Mouse (Mus musculus) hindbrain, embryonic 16.5 days (tissue): Measurements from ENCODE around the gene Gja10. TPM values are rescaled to one million over a fixed set of nuclear protein-coding genes. Genes with fewer than 3 reads are reported as not detected.

ENCODE experiments used
- ATAC-seq: fragments of 200-750 bp; cut with Nextera tagmentation; 2 replicates; pipeline ENCODE4 v1.8.0; 2017; ENCODE audit warnings: moderate TSS enrichment, moderate library complexity
- H3K27ac ChIP-seq: fragments of 300-500 bp; sonication (generic); 2 replicates; pipeline ENCODE4 v1.5.1; 2014; ENCODE audit warnings: low read depth, mild to moderate bottlenecking, control low read depth, low read length, moderate library complexity
- H3K27me3 ChIP-seq: fragments of 300-500 bp; sonication (generic); replicated peaks from 2 replicates; pipeline ENCODE4 v1.6.1; 2014; ENCODE audit warnings: low read length; ENCODE audit not compliant: control insufficient read depth, insufficient read depth
- H3K36me3 ChIP-seq: fragments of 300-500 bp; sonication (generic); 2 replicates; pipeline ENCODE4 v1.6.1; 2014; ENCODE audit warnings: mild to moderate bottlenecking, low read length, moderate library complexity, mixed read lengths; ENCODE audit not compliant: control insufficient read depth, insufficient read depth
- H3K4me1 ChIP-seq: fragments of 300-500 bp; sonication (generic); 2 replicates; pipeline ENCODE4 v1.6.1; 2014; ENCODE audit warnings: low read depth, low read length; ENCODE audit not compliant: control insufficient read depth, insufficient read depth
- H3K4me2 ChIP-seq: fragments of 300-500 bp; sonication (generic); 2 replicates; pipeline ENCODE4 v1.6.1; 2014; ENCODE audit warnings: mild to moderate bottlenecking, low read length, control low read depth, moderate library complexity
- H3K4me3 ChIP-seq: fragments of 300-500 bp; sonication (generic); 2 replicates; pipeline ENCODE4 v1.5.1; 2014; ENCODE audit warnings: mild to moderate bottlenecking, low read length, control low read depth, moderate library complexity
- H3K9ac ChIP-seq: fragments of 300-500 bp; sonication (generic); 2 replicates; pipeline ENCODE4 v1.6.1; 2014; ENCODE audit warnings: low read depth, mild to moderate bottlenecking, control low read depth, low read length, moderate library complexity
- H3K9me3 ChIP-seq: fragments of 300-500 bp; sonication (generic); 2 replicates; pipeline ENCODE4 v1.6.1; 2014; ENCODE audit warnings: mild to moderate bottlenecking, low read length, moderate library complexity; ENCODE audit not compliant: control insufficient read depth
- WGBS: fragments of 180-500 bp; shearing (Covaris S2); extraction: QIAGEN DNeasy Blood & Tissue Kit; methylation state at CpG from one replicate; pipeline ENCODE4 v1.1.7; 2014; 5-methylcytosine and 5-hydroxymethylcytosine counted together
- polyA plus RNA-seq: library from polyadenylated mRNA; unstranded; fragments of >200 nt; fragmentation: Nextera tagmentation; extraction: Ambion mirVana; gene quantifications from 2 replicates; pipeline ENCODE4 v1.2.1, GENCODE M21; 2015

Gja10 gene
- polyA plus RNA-seq, 1 experiment from 2014 or later: not detected

- H3K27ac ChIP-seq: no peak overlapping the region
- WGBS: 92% methylated on average over 8 of the region's 8 CpGs
- no peak for ATAC-seq
Measured at GRCm38 (mm10) chr4:32564918-32565317, 37.6 kb downstream of the Gja10 start.

GRCm38 (mm10) chr4:32564416-32564815 lies 38.1 kb downstream of the Gja10 start:
- peaks cover 15% of the 10 kb centered on the region for H3K4me1 ChIP-seq
- H3K27me3 ChIP-seq: no peaks in the 10 kb centered on the region
- H3K9me3 ChIP-seq: no peaks in the 10 kb centered on the region
- WGBS: 89% methylated on average over 7 of the region's 7 CpGs
- H3K27ac ChIP-seq: no peak overlapping the region
- no peak for ATAC-seq
- H3K4me3 ChIP-seq: no peak overlapping the region
- no peak overlapping the region for H3K9ac ChIP-seq
- no peak overlapping the region for H3K4me2 ChIP-seq
- H3K36me3 ChIP-seq: peaks cover 6% of the 10 kb centered on the region; the same call in 1 of the 2 replicates

More at GRCm38 (mm10) chr4:32564918-32565317, 37.6 kb downstream of the Gja10 start:
- Histone ChIP-seq H3K4me3 (no peak overlapping the region), H3K4me2 (no peak overlapping the region), H3K9ac (no peak overlapping the region), H3K9me3 (no peaks in the 10 kb centered on the region), H3K36me3 (peaks cover 6% of the 10 kb centered on the region; the same call in 1 of the 2 replicates), H3K4me1 (peaks cover 16% of the 10 kb centered on the region), H3K27me3 (no peaks in the 10 kb centered on the region)

- Histone ChIP-seq H3K4me1 (peaks cover 15% of the 10 kb centered on the region), H3K9me3 (no peaks in the 10 kb centered on the region; the same call in 1 of the 2 replicates), H3K27ac (no peak overlapping the region), H3K4me2 (no peak overlapping the region), H3K9ac (no peak overlapping the region), H3K4me3 (no peak overlapping the region), H3K27me3 (no peaks in the 10 kb centered on the region), H3K36me3 (peaks cover 6% of the 10 kb centered on the region; the same call in 1 of the 2 replicates)
- 93% methylated on average over 35 of the region's 35 CpGs for WGBS
- peak; percentile 24; the same call in 1 of the 2 replicates for ATAC-seq
Measured at GRCm38 (mm10) chr4:32562319-32563115, 40.0 kb downstream of the Gja10 start.

- H3K4me2 ChIP-seq: peak overlapping the region; percentile 14; the same call in 1 of the 2 replicates
- ATAC-seq: peak; percentile 66; the same call in 1 of the 2 replicates
- peaks cover 15% of the 10 kb centered on the region for H3K4me1 ChIP-seq
Measured at GRCm38 (mm10) chr4:32561555-32562095, 40.9 kb downstream of the Gja10 start.

GRCm38 (mm10) chr4:32560724-32561554 lies 41.6 kb downstream of the Gja10 start:
- ATAC-seq: peak; percentile 67
- H3K9ac ChIP-seq: no peak overlapping the region; the same call in 1 of the 2 replicates
- WGBS: 31% methylated on average over 8 of the region's 8 CpGs

More at GRCm38 (mm10) chr4:32561555-32562095, 40.9 kb downstream of the Gja10 start:
- Histone ChIP-seq H3K4me3 (no peak overlapping the region), H3K27ac (peak overlapping the region; percentile 68), H3K36me3 (peaks cover 6% of the 10 kb centered on the region; the same call in 1 of the 2 replicates), H3K9ac (peak overlapping the region; percentile 32), H3K27me3 (no peaks in the 10 kb centered on the region), H3K9me3 (no peaks in the 10 kb centered on the region; the same call in 1 of the 2 replicates)
- 37% methylated on average over 12 of the region's 12 CpGs for WGBS

GRCm38 (mm10) chr4:32560246-32560645 lies 42.3 kb downstream of the Gja10 start:
- Histone ChIP-seq H3K36me3 (peaks cover 6% of the 10 kb centered on the region; the same call in 1 of the 2 replicates), H3K27me3 (no peaks in the 10 kb centered on the region), H3K27ac (peak overlapping the region; percentile 48; the same call in 1 of the 2 replicates), H3K9me3 (no peaks in the 10 kb centered on the region; the same call in 1 of the 2 replicates), H3K9ac (no peak overlapping the region), H3K4me2 (no peak overlapping the region), H3K4me3 (no peak overlapping the region), H3K4me1 (peaks cover 15% of the 10 kb centered on the region)
- 33% methylated on average over 6 of the region's 6 CpGs for WGBS
- ATAC-seq: no peak

More at GRCm38 (mm10) chr4:32560724-32561554, 41.6 kb downstream of the Gja10 start:
- H3K4me2 ChIP-seq: peak overlapping the region; percentile 14; the same call in 1 of the 2 replicates
- no peaks in the 10 kb centered on the region for H3K27me3 ChIP-seq
- H3K36me3 ChIP-seq: peaks cover 6% of the 10 kb centered on the region; the same call in 1 of the 2 replicates
- peaks cover 15% of the 10 kb centered on the region for H3K4me1 ChIP-seq
- no peak overlapping the region for H3K4me3 ChIP-seq
- no peaks in the 10 kb centered on the region; the same call in 1 of the 2 replicates for H3K9me3 ChIP-seq
- peak overlapping the region; percentile 68 for H3K27ac ChIP-seq

DNA sequence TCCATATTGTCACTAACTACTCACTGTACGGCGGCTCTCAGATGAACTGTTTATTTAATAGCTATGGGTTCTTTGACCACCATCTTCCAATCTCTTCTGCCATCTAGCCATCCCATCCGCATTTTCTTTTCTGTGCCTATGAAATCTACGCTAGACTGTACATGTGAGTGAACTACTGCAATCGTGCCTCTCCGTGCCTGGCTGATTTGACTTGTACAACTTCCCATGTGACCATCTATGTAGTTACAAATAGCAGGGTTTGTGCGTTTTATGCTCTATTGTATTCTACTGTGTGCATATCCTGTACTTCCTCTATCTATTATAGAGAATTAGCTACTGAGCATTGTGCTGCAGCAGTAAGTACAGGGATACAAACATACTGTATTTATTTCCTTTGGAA lies 47.1 kb downstream of the Gja10 start:
- no peak overlapping the region for H3K4me3 ChIP-seq
- no peaks in the 10 kb centered on the region for H3K36me3 ChIP-seq
- no peak for ATAC-seq
- no peaks in the 10 kb centered on the region for H3K27me3 ChIP-seq
- H3K4me1 ChIP-seq: peaks cover 4% of the 10 kb centered on the region
- no peak overlapping the region for H3K27ac ChIP-seq
- H3K9ac ChIP-seq: no peak overlapping the region
- no peaks in the 10 kb centered on the region; the same call in 1 of the 2 replicates for H3K9me3 ChIP-seq
- H3K4me2 ChIP-seq: no peak overlapping the region
- 78% methylated on average over 7 of the region's 7 CpGs for WGBS

DNA sequence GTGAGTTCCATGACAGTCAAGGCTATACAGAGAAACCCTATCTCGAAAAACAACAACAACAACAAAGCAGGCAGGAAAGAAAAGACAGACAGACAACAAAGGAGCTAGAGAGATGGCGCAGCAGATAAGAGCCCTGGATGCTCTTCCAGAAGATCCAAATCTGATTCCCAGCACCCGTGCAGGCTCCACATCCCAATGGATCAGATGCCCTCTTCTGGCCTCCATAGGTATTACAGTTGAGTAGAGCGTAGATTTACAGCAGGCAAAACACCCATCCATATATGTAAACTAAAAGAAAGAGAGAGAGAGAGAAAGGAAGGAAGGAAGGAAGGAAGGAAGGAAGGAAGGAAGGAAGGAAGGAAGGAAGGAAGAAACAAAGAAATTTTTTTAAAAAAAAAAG lies 51.2 kb downstream of the Gja10 start:
- ATAC-seq: no peak
- no peaks in the 10 kb centered on the region for H3K27me3 ChIP-seq
- no peak overlapping the region for H3K9ac ChIP-seq
- WGBS: 39% methylated on average over 4 of the region's 4 CpGs
- no peaks in the 10 kb centered on the region for H3K4me1 ChIP-seq
- H3K27ac ChIP-seq: no peak overlapping the region
- no peaks in the 10 kb centered on the region for H3K36me3 ChIP-seq
- no peak overlapping the region for H3K4me2 ChIP-seq
- H3K9me3 ChIP-seq: no peaks in the 10 kb centered on the region
- H3K4me3 ChIP-seq: no peak overlapping the region
